In genomic region chr4:116649411-116649810, GRCm38 (mm10) we compare ENCODE assay signal across 8 mouse cellular contexts. TPM values are rescaled to one million over a fixed set of nuclear protein-coding genes. Genes with fewer than 3 reads are reported as not detected.
DNase-seq lines count a peak whose midpoint lies in the region; ATAC-seq and TF ChIP-seq lines count a peak whose summit lies in the region.
"Had no signal": no experiment of that assay in that cellular context is flagged by ENCODE, and none has a peak within 500 bp of the region (broad histone marks: within the 10 kb centered on the region; RNA-seq: fewer than 3 reads in every experiment).

No protein-coding gene starts in this region.

- no peaks in the 10 kb centered on the region for H3K27me3 ChIP-seq in CH12.LX (replicated peaks)
- H3K27me3 ChIP-seq in ES-Bruce4 (ENCODE audit: control insufficient read depth, insufficient read depth, low read length, poor library complexity, severe bottlenecking) = no peaks in the 10 kb centered on the region
- H3K27me3 ChIP-seq in hindbrain, embryonic 13.5 days = no peaks in the 10 kb centered on the region
- no peaks in the 10 kb centered on the region for H3K27me3 ChIP-seq in liver, embryonic 16.5 days (ENCODE audit: control insufficient read depth, insufficient read depth, low read depth, low read length)

- peaks cover 68% of the 10 kb centered on the region for H3K79me2 ChIP-seq in CH12.LX (replicated peaks; ENCODE audit: control insufficient read depth, extremely low read depth, insufficient read depth, poor library complexity, severe bottlenecking)

- 98% methylated on average over 2 of the region's 2 CpGs for WGBS in hindbrain, embryonic 13.5 days
- WGBS in liver, embryonic 16.5 days (ENCODE audit: insufficient replicate concordance) = 84% methylated on average over 2 of the region's 2 CpGs

- TF ChIP-seq RAD21 in CH12.LX (IDR thresholded peaks at IDR 0.05; ENCODE audit: low read depth, low read length) = no peak

- H3K4me1 ChIP-seq in CH12.LX (ENCODE audit: control insufficient read depth in 1 of 2, insufficient read depth in 2 of 2) (peaks cover 0 to 49% of the 10 kb centered on the region in 2 experiments; a peak in 2 of 4 replicates), ES-Bruce4 (ENCODE audit: control insufficient read depth, insufficient read depth, low read length) (no peaks in the 10 kb centered on the region)
- peaks cover 58% of the 10 kb centered on the region for H3K4me1 ChIP-seq in hindbrain, embryonic 13.5 days (replicated peaks)
- peaks cover 21% of the 10 kb centered on the region for H3K4me1 ChIP-seq in liver, embryonic 16.5 days (ENCODE audit: control insufficient read depth, low read depth, low read length)

- TF ChIP-seq POLR2A in CH12.LX (IDR thresholded peaks at IDR 0.05; ENCODE audit: low read depth, low read length) (no peak), ES-Bruce4 (IDR thresholded peaks at IDR 0.05; ENCODE audit: insufficient read depth, low read length) (no peak)

- H3K27ac ChIP-seq in CH12.LX (ENCODE audit: insufficient read depth, low read depth) (no peak overlapping the region), ES-Bruce4 (ENCODE audit: insufficient read depth, low read length) (no peak overlapping the region)
- no peak overlapping the region for H3K27ac ChIP-seq in hindbrain, embryonic 13.5 days
- H3K27ac ChIP-seq in liver, embryonic 16.5 days (ENCODE audit: low read length) = no peak overlapping the region

- in situ Hi-C loops in CH12.LX (cut with MboI; ENCODE audit: low pct_ligation_motif_present, low pct_unique_long_range_greater_than_20kb, low sequenced_read_pairs) = no loop called here

- H3K4me3 ChIP-seq in CH12.LX (replicated peaks in 1 of 3; ENCODE audit: low read depth in 2 of 3, low read length in 2 of 3, poor library complexity in 1 of 3) (peak overlapping the region; percentile 13 to 42 (median 24)), ES-Bruce4 (ENCODE audit: low read depth, low read length) (no peak overlapping the region)
- peak overlapping the region; percentile 92 for H3K4me3 ChIP-seq in hindbrain, embryonic 13.5 days
- H3K4me3 ChIP-seq in liver, embryonic 16.5 days (ENCODE audit: low read depth, low read length) = no peak overlapping the region

- no peak for ATAC-seq in hindbrain, embryonic 13.5 days (ENCODE audit: low FRiP score)
- no peak for ATAC-seq in liver, embryonic 16.5 days (ENCODE audit: low read depth)
- ATAC-seq: lung, postnatal 0 days had no signal

- H3K36me3 ChIP-seq in CH12.LX (replicated peaks in 1 of 2; ENCODE audit: control insufficient read depth in 1 of 2, insufficient read depth in 1 of 2, low read length in 1 of 2) = peaks cover 22 to 40% of the 10 kb centered on the region in 2 experiments
- peaks cover 30% of the 10 kb centered on the region for H3K36me3 ChIP-seq in ES-Bruce4 (ENCODE audit: control insufficient read depth, insufficient read depth, low read length, poor library complexity, severe bottlenecking)
- peaks cover 25% of the 10 kb centered on the region for H3K36me3 ChIP-seq in hindbrain, embryonic 13.5 days
- H3K36me3 ChIP-seq in liver, embryonic 16.5 days (ENCODE audit: control insufficient read depth, insufficient read depth) = no peaks in the 10 kb centered on the region; the same call in 1 of the 2 replicates

- H3K9me3 ChIP-seq in CH12.LX (replicated peaks; ENCODE audit: low read length) (no peaks in the 10 kb centered on the region), ES-Bruce4 (replicated peaks; ENCODE audit: control insufficient read depth, insufficient read depth, low read length, poor library complexity, severe bottlenecking) (no peaks in the 10 kb centered on the region)
- no peaks in the 10 kb centered on the region for H3K9me3 ChIP-seq in hindbrain, embryonic 13.5 days
- no peaks in the 10 kb centered on the region for H3K9me3 ChIP-seq in liver, embryonic 16.5 days (replicated peaks; ENCODE audit: control insufficient read depth, low read length)

- no peak for DNase-seq in CH12.LX (ENCODE audit: extremely low read depth)
- no peak for DNase-seq in frontal cortex, postnatal 10 days (ENCODE audit: low spot score in 2 of 2)
- DNase-seq in urinary bladder, postnatal 4 days (ENCODE audit: low spot score in 2 of 2) = no peak
- no peak for DNase-seq in cerebellum, postnatal 36 days

- H3K9ac ChIP-seq in CH12.LX (ENCODE audit: insufficient read depth, low read depth) (peak overlapping the region; percentile 13; the same call in 1 of the 2 replicates), ES-Bruce4 (ENCODE audit: low read depth, poor library complexity, severe bottlenecking) (peak overlapping the region; percentile 86)
- no peak overlapping the region for H3K9ac ChIP-seq in hindbrain, embryonic 13.5 days
- H3K9ac ChIP-seq in liver, embryonic 16.5 days (ENCODE audit: low read depth, low read length) = no peak overlapping the region

- dilution Hi-C loops in CH12.LX (cut with MboI; ENCODE audit: extremely low pct_ligation_motif_present, extremely low pct_unique_long_range_greater_than_20kb, low sequenced_read_pairs) = no loop called here

- peak overlapping the region; percentile 79 for H3K4me2 ChIP-seq in CH12.LX (ENCODE audit: insufficient read depth, low read depth, poor library complexity, severe bottlenecking)
- H3K4me2 ChIP-seq in hindbrain, embryonic 13.5 days = peak overlapping the region; percentile 90
- peak overlapping the region; percentile 71 for H3K4me2 ChIP-seq in liver, embryonic 16.5 days (ENCODE audit: low read depth, low read length)

- TF ChIP-seq CTCF in CH12.LX (conservative IDR thresholded peaks at IDR 0.05 in 1 of 2, IDR thresholded peaks at IDR 0.05 in 1 of 2; ENCODE audit: low read depth in 2 of 2, low read length in 2 of 2) (no peak), ES-Bruce4 (IDR thresholded peaks at IDR 0.05; ENCODE audit: low read depth, low read length) (no peak)

- TF ChIP-seq EP300 in CH12.LX (IDR thresholded peaks at IDR 0.05; ENCODE audit: low read length) (no peak), ES-Bruce4 (IDR thresholded peaks at IDR 0.05; ENCODE audit: insufficient read depth, low read depth, low read length) (no peak)

TF ChIP-seq in CH12.LX, 34 proteins besides CTCF, POLR2A, EP300 and RAD21:
- peak; percentile 40; the same call in 1 of the 2 replicates for TF ChIP-seq MAFK (IDR thresholded peaks at IDR 0.05; ENCODE audit: insufficient replicate concordance, low read length)
- no peak for TF ChIP-seq KAT2A (IDR thresholded peaks at IDR 0.05; ENCODE audit: insufficient replicate concordance, low read length)

RNA-seq across cellular contexts. Expression of gene Akr1a1, which starts 2.1 kb away (rescaled TPM):
- total RNA-seq in CH12.LX (2012; rRNA removed) (347 and 373 TPM in 2 replicates), CH12.LX (2014; rRNA removed) (517 and 533 TPM in 2 replicates)
- polyA plus RNA-seq in CH12.LX (2012; ENCODE audit: insufficient read length, low read depth) (450 and 470 TPM in 2 replicates), ES-Bruce4 (2011; ENCODE audit: insufficient read depth, insufficient read length, low read depth, missing spikeins) (280 and 291 TPM in 2 replicates)
- polyA plus RNA-seq in hindbrain, embryonic 13.5 days (2015; fragmentation: Nextera tagmentation; extraction: Ambion mirVana) = 666 and 678 TPM in 2 replicates
- 294 and 297 TPM in 2 replicates for polyA plus RNA-seq in liver, embryonic 16.5 days (2015; fragmentation: Nextera tagmentation; extraction: Ambion mirVana)

RNA-seq across cellular contexts. Expression of gene Nasp, which starts 21.7 kb away (rescaled TPM):
- 139 and 186 TPM in 2 replicates for total RNA-seq in CH12.LX (2012; rRNA removed)
- total RNA-seq in CH12.LX (2014; rRNA removed) = 308 and 390 TPM in 2 replicates
- 347 and 399 TPM in 2 replicates for polyA plus RNA-seq in CH12.LX (2012; ENCODE audit: insufficient read length, low read depth)
- polyA plus RNA-seq in ES-Bruce4 (2011; ENCODE audit: insufficient read depth, insufficient read length, low read depth, missing spikeins) = 514 and 595 TPM in 2 replicates
- polyA plus RNA-seq in hindbrain, embryonic 13.5 days (2015; fragmentation: Nextera tagmentation; extraction: Ambion mirVana) = 109 and 110 TPM in 2 replicates
- 38.4 and 45.2 TPM in 2 replicates for polyA plus RNA-seq in liver, embryonic 16.5 days (2015; fragmentation: Nextera tagmentation; extraction: Ambion mirVana)

RNA-seq across cellular contexts. Expression of gene Prdx1, which starts 35.9 kb away (rescaled TPM):
- total RNA-seq in CH12.LX (2012; rRNA removed) (269 and 378 TPM in 2 replicates), CH12.LX (2014; rRNA removed) (1,274 and 1,469 TPM in 2 replicates)
- polyA plus RNA-seq in CH12.LX (2012; ENCODE audit: insufficient read length, low read depth) (934 and 1,078 TPM in 2 replicates), ES-Bruce4 (2011; ENCODE audit: insufficient read depth, insufficient read length, low read depth, missing spikeins) (1,922 and 2,187 TPM in 2 replicates)
- 475 TPM in 2 replicates for polyA plus RNA-seq in hindbrain, embryonic 13.5 days (2015; fragmentation: Nextera tagmentation; extraction: Ambion mirVana)
- 964 and 975 TPM in 2 replicates for polyA plus RNA-seq in liver, embryonic 16.5 days (2015; fragmentation: Nextera tagmentation; extraction: Ambion mirVana)

RNA-seq across cellular contexts. Expression of gene Ccdc17, which starts 53.0 kb away (rescaled TPM):
- total RNA-seq in CH12.LX (2012; rRNA removed) = 2.5 and 2.6 TPM in 2 replicates
- 2.9 and 3.5 TPM in 2 replicates for total RNA-seq in CH12.LX (2014; rRNA removed)
- polyA plus RNA-seq in CH12.LX (2012; ENCODE audit: insufficient read length, low read depth) = 3.4 and 4.0 TPM in 2 replicates
- 2.7 and 2.8 TPM in 2 replicates for polyA plus RNA-seq in ES-Bruce4 (2011; ENCODE audit: insufficient read depth, insufficient read length, low read depth, missing spikeins)
- 4.8 and 5.4 TPM in 2 replicates for polyA plus RNA-seq in hindbrain, embryonic 13.5 days (2015; fragmentation: Nextera tagmentation; extraction: Ambion mirVana)
- 2.2 and 2.4 TPM in 2 replicates for polyA plus RNA-seq in liver, embryonic 16.5 days (2015; fragmentation: Nextera tagmentation; extraction: Ambion mirVana)

RNA-seq across cellular contexts. Expression of gene Mmachc, which starts 58.8 kb away (rescaled TPM):
- total RNA-seq in CH12.LX (2012; rRNA removed) (10.0 and 10.5 TPM in 2 replicates), CH12.LX (2014; rRNA removed) (28.2 and 32.1 TPM in 2 replicates)
- polyA plus RNA-seq in CH12.LX (2012; ENCODE audit: insufficient read length, low read depth) (15.4 and 15.5 TPM in 2 replicates), ES-Bruce4 (2011; ENCODE audit: insufficient read depth, insufficient read length, low read depth, missing spikeins) (35.9 and 36.1 TPM in 2 replicates)
- polyA plus RNA-seq in hindbrain, embryonic 13.5 days (2015; fragmentation: Nextera tagmentation; extraction: Ambion mirVana) = 24.3 and 29.7 TPM in 2 replicates
- 8.8 and 8.9 TPM in 2 replicates for polyA plus RNA-seq in liver, embryonic 16.5 days (2015; fragmentation: Nextera tagmentation; extraction: Ambion mirVana)

Comparison
In these comparisons a context has a peak if more than half of its experiments do, and no peak if none do; other contexts are left out.
1. H3K4me3 ChIP-seq: peak in CH12.LX (3 of 3) and hindbrain, embryonic 13.5 days (single experiment); none in ES-Bruce4 (single experiment) and liver, embryonic 16.5 days (single experiment).
2. H3K9ac ChIP-seq: peak in CH12.LX (single experiment) and ES-Bruce4 (single experiment); none in hindbrain, embryonic 13.5 days (single experiment) and liver, embryonic 16.5 days (single experiment).
3. Peak in every context shown above with its lines, with median percentiles within 50 percentile points of each other: H3K4me2 ChIP-seq.